Mouse (Mus musculus) E14TG2a.4 (cell line): ENCODE results near the gene B3gnt2.
"Not testable (repeated sequence)": the region's sequence is repeated elsewhere in the genome, so short reads cannot be mapped to it uniquely, and the experiment has no call there.

ENCODE experiments used
- H3K27me3 ChIP-seq: 2 replicates; pipeline ENCODE4 v1.6.1; 2014; ENCODE audit warnings: low read length, control low read depth; ENCODE audit not compliant: insufficient read depth
- H3K36me3 ChIP-seq: 2 replicates; pipeline ENCODE4 v1.6.1; 2014; ENCODE audit warnings: low read length, control low read depth; ENCODE audit not compliant: insufficient read depth
- H3K4me1 ChIP-seq: replicated peaks from 2 replicates; pipeline ENCODE4 v1.6.1; 2014; ENCODE audit warnings: low read depth, low read length, control low read depth
- H3K4me3 ChIP-seq: replicated peaks from 2 replicates; pipeline ENCODE4 v1.5.1; 2014; ENCODE audit warnings: mild to moderate bottlenecking, low read length
- H3K9me3 ChIP-seq: 2 replicates; pipeline ENCODE4 v1.6.1; 2014; ENCODE audit warnings: low read length, control low read depth
- CTCF ChIP-seq: conservative IDR thresholded peaks from 2 replicates; pipeline ENCODE4 v1.5.1; 2014; ENCODE audit warnings: low read length
- NANOG ChIP-seq: IDR thresholded peaks from 2 replicates; pipeline ENCODE4 v1.6.1; 2014; ENCODE audit warnings: borderline replicate concordance, low read length, mixed read lengths
- POU5F1 ChIP-seq: IDR thresholded peaks from 2 replicates; pipeline ENCODE4 v1.6.1; 2014; ENCODE audit warnings: low read length, borderline replicate concordance

Gene B3gnt2

GRCm38 (mm10) chr11:22751592-22751991 lies 109.2 kb downstream of the B3gnt2 start:
- Histone ChIP-seq H3K4me1 (peaks cover 17% of the 10 kb centered on the region), H3K9me3 (peaks cover 25% of the 10 kb centered on the region), H3K27me3 (no peaks in the 10 kb centered on the region), H3K4me3 (no peak overlapping the region), H3K36me3 (no peaks in the 10 kb centered on the region)
- no peak for TF ChIP-seq POU5F1
- no peak for TF ChIP-seq CTCF

GRCm38 (mm10) chr11:22747406-22747805 lies 113.4 kb downstream of the B3gnt2 start:
- peaks cover 36% of the 10 kb centered on the region for H3K4me1 ChIP-seq
- peaks cover 40% of the 10 kb centered on the region for H3K9me3 ChIP-seq
- no peaks in the 10 kb centered on the region for H3K27me3 ChIP-seq
- H3K36me3 ChIP-seq: no peaks in the 10 kb centered on the region
- no peak for TF ChIP-seq NANOG
- no peak for TF ChIP-seq POU5F1
- TF ChIP-seq CTCF: no peak
- no peak overlapping the region for H3K4me3 ChIP-seq

- H3K4me3 ChIP-seq: no peak overlapping the region
- no peaks in the 10 kb centered on the region for H3K36me3 ChIP-seq
- H3K4me1 ChIP-seq: peaks cover 52% of the 10 kb centered on the region
- peaks cover 38% of the 10 kb centered on the region for H3K9me3 ChIP-seq
- TF ChIP-seq CTCF: no peak
- TF ChIP-seq NANOG: no peak
- no peak for TF ChIP-seq POU5F1
- H3K27me3 ChIP-seq: no peaks in the 10 kb centered on the region
These were observed 115.4 kb downstream of the B3gnt2 start for GRCm38 (mm10) chr11:22745356-22745755.

- H3K9me3 ChIP-seq: peaks cover 24% of the 10 kb centered on the region
- no peaks in the 10 kb centered on the region for H3K27me3 ChIP-seq
- peaks cover 52% of the 10 kb centered on the region for H3K4me1 ChIP-seq
- no peaks in the 10 kb centered on the region for H3K36me3 ChIP-seq
- no peak for TF ChIP-seq NANOG
- no peak for TF ChIP-seq POU5F1
- H3K4me3 ChIP-seq: no peak overlapping the region
These were observed 117.0 kb downstream of the B3gnt2 start for GRCm38 (mm10) chr11:22743561-22744269.

GRCm38 (mm10) chr11:22741998-22742626 lies 118.6 kb downstream of the B3gnt2 start:
- no peaks in the 10 kb centered on the region for H3K36me3 ChIP-seq
- H3K4me3 ChIP-seq: no peak overlapping the region
- no peaks in the 10 kb centered on the region for H3K27me3 ChIP-seq
- H3K9me3 ChIP-seq: peaks cover 23% of the 10 kb centered on the region
- H3K4me1 ChIP-seq: peaks cover 39% of the 10 kb centered on the region
- TF ChIP-seq POU5F1 (no peak), NANOG (no peak), CTCF (no peak)

GRCm38 (mm10) chr11:22741436-22741835 lies 119.3 kb downstream of the B3gnt2 start:
- Histone ChIP-seq H3K4me1 (peaks cover 35% of the 10 kb centered on the region), H3K9me3 (peaks cover 16% of the 10 kb centered on the region), H3K4me3 (no peak overlapping the region), H3K27me3 (no peaks in the 10 kb centered on the region), H3K36me3 (no peaks in the 10 kb centered on the region)
- TF ChIP-seq POU5F1 (no peak), CTCF (no peak)

GRCm38 (mm10) chr11:22739497-22740288 lies 121.1 kb downstream of the B3gnt2 start:
- no peak overlapping the region for H3K4me3 ChIP-seq
- no peaks in the 10 kb centered on the region for H3K9me3 ChIP-seq
- no peaks in the 10 kb centered on the region for H3K27me3 ChIP-seq
- H3K4me1 ChIP-seq: peaks cover 35% of the 10 kb centered on the region
- no peaks in the 10 kb centered on the region for H3K36me3 ChIP-seq
- TF ChIP-seq POU5F1 (no peak), NANOG (no peak)

- H3K4me1 ChIP-seq: peaks cover 9% of the 10 kb centered on the region
- no peaks in the 10 kb centered on the region for H3K36me3 ChIP-seq
- H3K4me3 ChIP-seq: no peak overlapping the region
- TF ChIP-seq POU5F1 (no peak), NANOG (no peak), CTCF (no peak)
- no peaks in the 10 kb centered on the region for H3K9me3 ChIP-seq
- H3K27me3 ChIP-seq: no peaks in the 10 kb centered on the region
These were observed 124.1 kb downstream of the B3gnt2 start for GRCm38 (mm10) chr11:22736521-22737225.

- not testable (repeated sequence) for H3K36me3 ChIP-seq, H3K4me1 ChIP-seq, H3K9me3 ChIP-seq, H3K27me3 ChIP-seq, H3K4me3 ChIP-seq
These were observed 125.6 kb downstream of the B3gnt2 start for GRCm38 (mm10) chr11:22735128-22735527.
